Mouse (Mus musculus) embryo, embryonic 10 days (tissue): ENCODE results near the gene Ubr7.

ENCODE experiments used
- DNase-seq: peaks from one replicate; pipeline ENCODE4 v3.0.0-alpha.2; 2015; ENCODE audit warnings: low spot score

Ubr7 gene

GRCm38 (mm10) chr12:102827119-102827518 is 69.4 kb downstream of the Ubr7 start:
- no peak for DNase-seq
